Mouse (Mus musculus) forebrain, embryonic 16.5 days (tissue): Measurements from ENCODE around the gene Dpf3. TPM values are rescaled to one million over a fixed set of nuclear protein-coding genes. Genes with fewer than 3 reads are reported as not detected.

ENCODE experiments used
- ATAC-seq: fragments of 200-750 bp; cut with Nextera tagmentation; 2 replicates; pipeline ENCODE4 v1.8.0; 2017; ENCODE audit warnings: mild to moderate bottlenecking, moderate library complexity
- H3K27ac ChIP-seq: fragments of 300-500 bp; sonication (generic); 2 replicates; pipeline ENCODE4 v1.5.1; 2014; ENCODE audit warnings: low read length, control low read depth
- H3K27me3 ChIP-seq: fragments of 300-500 bp; sonication (generic); replicated peaks from 2 replicates; pipeline ENCODE4 v1.6.1; 2014; ENCODE audit warnings: low read length; ENCODE audit not compliant: control insufficient read depth, insufficient read depth
- H3K36me3 ChIP-seq: fragments of 300-500 bp; sonication (generic); 2 replicates; pipeline ENCODE4 v1.6.1; 2014; ENCODE audit not compliant: control insufficient read depth, insufficient read depth
- H3K4me1 ChIP-seq: fragments of 300-500 bp; sonication (generic); replicated peaks from 2 replicates; pipeline ENCODE4 v1.6.1; 2014; ENCODE audit warnings: low read length; ENCODE audit not compliant: control insufficient read depth, insufficient read depth
- H3K4me2 ChIP-seq: fragments of 300-500 bp; sonication (generic); 2 replicates; pipeline ENCODE4 v1.6.1; 2014; ENCODE audit warnings: mild to moderate bottlenecking, low read length, control low read depth
- H3K4me3 ChIP-seq: fragments of 300-500 bp; sonication (generic); replicated peaks from 2 replicates; pipeline ENCODE4 v1.5.1; 2014; ENCODE audit warnings: mild to moderate bottlenecking, low read length, control low read depth
- H3K9ac ChIP-seq: fragments of 300-500 bp; sonication (generic); replicated peaks from 2 replicates; pipeline ENCODE4 v1.6.1; 2014; ENCODE audit warnings: low read depth, low read length, control low read depth
- H3K9me3 ChIP-seq: fragments of 300-500 bp; sonication (generic); 2 replicates; pipeline ENCODE4 v1.6.1; 2016; ENCODE audit warnings: low read length; ENCODE audit not compliant: control insufficient read depth
- WGBS: fragments of 180-500 bp; shearing (Covaris S2); extraction: QIAGEN DNeasy Blood & Tissue Kit; methylation state at CpG from one replicate; pipeline ENCODE4 v1.1.7; 2014; 5-methylcytosine and 5-hydroxymethylcytosine counted together
- polyA plus RNA-seq: library from polyadenylated mRNA; unstranded; fragments of >200 nt; fragmentation: Nextera tagmentation; extraction: Ambion mirVana; gene quantifications from 2 replicates; pipeline ENCODE4 v1.2.1, GENCODE M21; 2015

Dpf3 gene
- polyA plus RNA-seq, 1 experiment from 2014 or later: 10.3 TPM

GRCm38 (mm10) chr12:83286496-83287492, 200.7 kb downstream of the Dpf3 start:
- Histone ChIP-seq H3K4me1 (peaks cover 12% of the 10 kb centered on the region), H3K27ac (no peak overlapping the region), H3K36me3 (no peaks in the 10 kb centered on the region), H3K9ac (no peak overlapping the region), H3K4me2 (no peak overlapping the region), H3K9me3 (no peaks in the 10 kb centered on the region), H3K27me3 (no peaks in the 10 kb centered on the region), H3K4me3 (no peak overlapping the region)
- ATAC-seq: peak; percentile 96
- WGBS: 43% methylated on average over 17 of the region's 17 CpGs

GRCm38 (mm10) chr12:83283591-83284320, 203.8 kb downstream of the Dpf3 start:
- ATAC-seq: no peak
- Histone ChIP-seq H3K9ac (no peak overlapping the region), H3K4me1 (peaks cover 14% of the 10 kb centered on the region)

GRCm38 (mm10) chr12:83277537-83278441, 209.7 kb downstream of the Dpf3 start:
- Histone ChIP-seq H3K9me3 (no peaks in the 10 kb centered on the region), H3K27ac (peak overlapping the region; percentile 56), H3K4me1 (peaks cover 14% of the 10 kb centered on the region), H3K27me3 (no peaks in the 10 kb centered on the region), H3K9ac (no peak overlapping the region), H3K4me2 (no peak overlapping the region), H3K4me3 (no peak overlapping the region), H3K36me3 (no peaks in the 10 kb centered on the region)
- WGBS: 52% methylated on average over 11 of the region's 11 CpGs
- ATAC-seq: peak; percentile 62

More at GRCm38 (mm10) chr12:83283591-83284320, 203.8 kb downstream of the Dpf3 start:
- no peaks in the 10 kb centered on the region for H3K9me3 ChIP-seq
- no peaks in the 10 kb centered on the region for H3K27me3 ChIP-seq
- H3K36me3 ChIP-seq: no peaks in the 10 kb centered on the region
- 88% methylated on average over 6 of the region's 6 CpGs for WGBS
- no peak overlapping the region for H3K4me3 ChIP-seq
- no peak overlapping the region for H3K4me2 ChIP-seq
- no peak overlapping the region for H3K27ac ChIP-seq

GRCm38 (mm10) chr12:83271215-83271614, 216.3 kb downstream of the Dpf3 start:
- no peak for ATAC-seq
- no peak overlapping the region for H3K9ac ChIP-seq
- 90% methylated on average over 3 of the region's 3 CpGs for WGBS
- no peaks in the 10 kb centered on the region for H3K9me3 ChIP-seq
- H3K4me2 ChIP-seq: no peak overlapping the region
- H3K4me3 ChIP-seq: no peak overlapping the region
- no peaks in the 10 kb centered on the region for H3K36me3 ChIP-seq
- H3K4me1 ChIP-seq: peaks cover 11% of the 10 kb centered on the region; the same call in 1 of the 2 replicates
- no peaks in the 10 kb centered on the region for H3K27me3 ChIP-seq
- no peak overlapping the region for H3K27ac ChIP-seq

GRCm38 (mm10) chr12:83268504-83268922, 219.0 kb downstream of the Dpf3 start:
- Histone ChIP-seq H3K9me3 (no peaks in the 10 kb centered on the region), H3K9ac (no peak overlapping the region), H3K4me2 (peak overlapping the region; percentile 16; the same call in 1 of the 2 replicates), H3K36me3 (no peaks in the 10 kb centered on the region), H3K27me3 (no peaks in the 10 kb centered on the region), H3K27ac (0 out of 2 replicates have a peak overlapping the region, but pooled peaks have one; percentile 17), H3K4me1 (peaks cover 11% of the 10 kb centered on the region; the same call in 1 of the 2 replicates), H3K4me3 (no peak overlapping the region)
- 43% methylated on average over 11 of the region's 11 CpGs for WGBS
- ATAC-seq: peak; percentile 84

GRCm38 (mm10) chr12:83260540-83260939, 227.0 kb downstream of the Dpf3 start:
- ATAC-seq: no peak
- Histone ChIP-seq H3K9ac (no peak overlapping the region), H3K9me3 (no peaks in the 10 kb centered on the region), H3K4me3 (no peak overlapping the region), H3K4me2 (no peak overlapping the region), H3K4me1 (no peaks in the 10 kb centered on the region), H3K36me3 (no peaks in the 10 kb centered on the region), H3K27me3 (no peaks in the 10 kb centered on the region), H3K27ac (no peak overlapping the region)
- WGBS: 66% methylated on average over 2 of the region's 2 CpGs

GRCm38 (mm10) chr12:83254399-83254798, 233.1 kb downstream of the Dpf3 start:
- Histone ChIP-seq H3K4me1 (no peaks in the 10 kb centered on the region), H3K4me2 (no peak overlapping the region), H3K4me3 (no peak overlapping the region), H3K27ac (no peak overlapping the region), H3K9me3 (no peaks in the 10 kb centered on the region), H3K9ac (no peak overlapping the region), H3K27me3 (no peaks in the 10 kb centered on the region), H3K36me3 (no peaks in the 10 kb centered on the region)
- ATAC-seq: no peak
- WGBS: 79% methylated on average over 4 of the region's 4 CpGs

- Histone ChIP-seq H3K4me3 (no peak overlapping the region), H3K36me3 (no peaks in the 10 kb centered on the region), H3K4me1 (no peaks in the 10 kb centered on the region), H3K4me2 (no peak overlapping the region), H3K27ac (no peak overlapping the region), H3K9ac (no peak overlapping the region), H3K9me3 (no peaks in the 10 kb centered on the region), H3K27me3 (no peaks in the 10 kb centered on the region)
- no peak for ATAC-seq
- 72% methylated on average over 3 of the region's 3 CpGs for WGBS
These were observed 238.4 kb downstream of the Dpf3 start for GRCm38 (mm10) chr12:83249066-83249465.
